Mouse (Mus musculus): ENCODE measurements at regions not wholly inside any gene's neighbourhood (a gene's known extent, or its start where the extent isn't known, plus 50 kb on each side); places are given as distances from the start of the nearest gene placed in this dataset.
A peak's percentile ranks its signal among the peaks of the same experiment; 100 is the strongest.

DNA sequence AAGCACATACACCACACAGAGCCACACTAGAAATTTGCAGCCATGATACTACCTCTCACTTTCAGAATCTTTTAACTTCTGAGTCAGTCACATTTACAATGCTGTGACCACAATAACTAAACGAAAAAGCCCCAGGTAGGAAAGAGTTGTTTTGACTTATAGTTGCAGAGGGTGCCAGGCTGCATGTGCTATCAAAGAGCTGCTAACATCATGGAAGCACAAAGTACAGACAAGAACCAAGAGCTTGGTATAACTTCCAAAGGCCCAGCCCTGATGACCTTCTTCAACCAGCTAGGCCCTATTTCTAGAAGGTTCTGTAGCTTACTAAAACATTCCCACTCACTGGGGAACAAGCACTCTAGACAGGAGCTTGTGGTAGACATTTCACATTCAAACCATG lies 314.1 kb upstream of the Plxna2 start:
- intact Hi-C loops (cut with DNase I) = no loop called here
- DNase-seq = no peak

DNA sequence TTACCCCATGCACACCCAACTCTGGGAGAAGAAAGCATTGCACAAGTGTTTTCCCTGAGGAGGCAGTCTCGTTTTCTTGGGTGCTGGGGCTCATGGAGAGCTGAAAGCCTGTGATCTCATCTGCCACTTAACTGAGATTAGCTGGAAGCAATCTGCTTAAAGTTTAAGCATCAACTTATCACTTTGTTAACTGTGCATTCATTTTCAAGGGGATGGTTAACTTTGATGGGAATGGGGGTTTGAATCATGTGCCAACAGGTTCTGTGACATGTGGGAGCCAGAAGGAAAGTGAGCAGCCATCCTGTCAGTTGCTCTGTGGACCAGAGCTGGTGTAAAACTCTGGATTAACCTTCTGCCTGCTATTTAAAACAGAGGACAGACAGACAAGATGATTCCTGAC lies 315.2 kb upstream of the Plxna2 start:
- H3K4me3 ChIP-seq = no peak overlapping the region
- H3K27ac ChIP-seq = no peak overlapping the region
- intact Hi-C loops (cut with DNase I) = no loop called here
- DNase-seq = no peak
- no peak for TF ChIP-seq CTCF (IDR thresholded peaks at IDR 0.05)

More for the DNA sequence above, 314.1 kb upstream of the Plxna2 start:
- no peak overlapping the region for H3K4me3 ChIP-seq
- no peak overlapping the region for H3K27ac ChIP-seq
- TF ChIP-seq CTCF (IDR thresholded peaks at IDR 0.05) = no peak

- no peak for DNase-seq
- TF ChIP-seq CTCF (IDR thresholded peaks at IDR 0.05) = no peak
- intact Hi-C loops (cut with DNase I) = no loop called here
- no peak overlapping the region for H3K4me3 ChIP-seq
- no peak overlapping the region for H3K27ac ChIP-seq
Observed at GRCm38 (mm10) chr1:194281941-194282340, 336.1 kb upstream of the Plxna2 start.

DNA sequence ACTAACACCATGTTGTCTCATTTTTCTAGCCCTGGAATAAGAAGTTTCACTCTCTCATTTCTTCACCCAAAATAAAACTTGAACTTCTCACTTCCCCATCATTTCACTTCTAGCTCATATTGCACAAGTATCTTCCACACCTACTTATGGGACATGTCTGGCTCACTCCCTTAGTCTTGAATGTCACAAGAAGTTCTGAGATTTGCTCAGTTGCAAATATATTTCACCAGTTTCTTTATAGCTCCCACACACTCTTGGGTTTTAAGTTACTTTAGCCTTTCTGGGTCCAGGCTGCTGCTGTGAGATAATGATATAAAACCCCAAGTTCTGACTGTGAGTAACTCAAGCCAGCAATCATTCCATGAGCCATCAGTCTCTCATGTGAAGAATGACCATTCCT lies 350.0 kb upstream of the Plxna2 start:
- TF ChIP-seq CTCF (IDR thresholded peaks at IDR 0.05) = no peak
- DNase-seq = no peak
- Histone ChIP-seq H3K4me3 (no peak overlapping the region), H3K27ac (no peak overlapping the region)
- intact Hi-C loops (cut with DNase I) = no loop called here

DNA sequence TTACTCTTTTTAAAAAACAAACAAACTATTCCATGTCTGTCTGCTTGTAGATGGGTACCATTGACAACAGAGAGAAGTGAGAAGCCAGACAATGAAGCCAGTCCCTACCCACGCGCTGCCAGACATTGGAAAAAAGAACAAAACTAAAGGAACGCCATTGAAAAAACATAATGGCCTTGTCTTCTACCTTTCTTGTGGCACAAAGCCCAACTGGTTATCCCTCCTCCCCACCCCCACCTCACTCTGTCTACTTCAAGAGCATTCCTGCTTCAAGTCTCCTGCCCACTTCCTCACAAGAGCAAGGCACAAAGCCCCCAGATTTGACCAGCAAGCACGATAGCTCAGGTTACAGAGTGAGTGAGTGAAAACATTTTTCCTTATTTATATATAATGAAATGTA lies 355.6 kb upstream of the Plxna2 start:
- Histone ChIP-seq H3K27ac (no peak overlapping the region), H3K4me3 (no peak overlapping the region)
- intact Hi-C loops (cut with DNase I) = no loop called here
- TF ChIP-seq CTCF (IDR thresholded peaks at IDR 0.05) = no peak
- no peak for DNase-seq

GRCm38 (mm10) chr1:194259957-194260356 lies 358.1 kb upstream of the Plxna2 start:
- intact Hi-C loops (cut with DNase I) = no loop called here
- DNase-seq = no peak
- TF ChIP-seq CTCF (IDR thresholded peaks at IDR 0.05) = no peak
- Histone ChIP-seq H3K4me3 (no peak overlapping the region), H3K27ac (no peak overlapping the region)

GRCm38 (mm10) chr1:194244776-194245366 lies 373.1 kb upstream of the Plxna2 start:
- intact Hi-C loops (cut with DNase I) = no loop called here
- Histone ChIP-seq H3K27ac (no peak overlapping the region), H3K4me3 (no peak overlapping the region)
- no peak for DNase-seq
- TF ChIP-seq CTCF (IDR thresholded peaks at IDR 0.05) = no peak

GRCm38 (mm10) chr1:194241111-194241510 lies 376.9 kb upstream of the Plxna2 start:
- TF ChIP-seq CTCF (IDR thresholded peaks at IDR 0.05) = no peak
- Histone ChIP-seq H3K4me3 (no peak overlapping the region), H3K27ac (no peak overlapping the region)
- intact Hi-C loops (cut with DNase I) = no loop called here
- DNase-seq = no peak

GRCm38 (mm10) chr1:194231206-194231605 lies 386.8 kb upstream of the Plxna2 start:
- DNase-seq = no peak
- H3K4me3 ChIP-seq = no peak overlapping the region
- H3K27ac ChIP-seq = no peak overlapping the region
- intact Hi-C loops (cut with DNase I) = no loop called here
- no peak for TF ChIP-seq CTCF (IDR thresholded peaks at IDR 0.05)

DNA sequence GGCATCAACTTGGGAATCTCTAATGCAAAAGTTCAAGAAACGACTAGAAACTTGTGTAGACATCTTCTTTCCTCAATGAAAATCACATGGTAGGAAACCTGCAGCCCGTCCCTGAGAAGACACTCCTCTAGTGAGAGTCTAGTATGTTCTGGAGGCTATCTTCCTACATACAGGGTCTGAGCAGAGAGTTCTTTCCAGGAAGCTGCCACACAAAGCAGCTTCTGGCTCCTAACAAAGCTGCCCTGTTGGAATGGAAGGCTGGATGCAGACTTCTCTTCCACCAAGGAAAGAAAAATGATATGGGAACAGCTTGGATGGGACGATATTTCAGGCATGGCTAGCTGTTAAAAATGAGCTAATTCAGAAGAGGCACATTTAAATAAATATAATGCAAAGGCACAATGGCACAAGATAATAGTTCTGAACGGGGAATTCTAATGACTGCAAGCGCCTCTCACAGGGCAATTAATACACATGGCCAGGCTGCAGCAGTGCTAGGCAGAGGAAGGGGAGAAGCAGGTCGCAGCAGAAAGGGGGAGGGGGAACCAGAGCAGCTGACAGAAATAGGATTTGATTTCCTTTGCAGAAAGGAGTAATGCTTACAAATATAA lies 391.4 kb upstream of the Plxna2 start:
- no peak for DNase-seq
- Histone ChIP-seq H3K4me3 (no peak overlapping the region), H3K27ac (no peak overlapping the region)
- TF ChIP-seq CTCF (IDR thresholded peaks at IDR 0.05) = no peak
- intact Hi-C loops (cut with DNase I) = loop anchor here (10.0 kb wide), 1 partner anchor 652 kb away; no protein-coding TSS in a partner anchor

- no peak for TF ChIP-seq CTCF (IDR thresholded peaks at IDR 0.05)
- H3K27ac ChIP-seq = no peak overlapping the region
- DNase-seq = no peak
- intact Hi-C loops (cut with DNase I) = loop anchor here (10.0 kb wide), 1 partner anchor 651 kb away; no protein-coding TSS in a partner anchor
- H3K4me3 ChIP-seq = no peak overlapping the region
Observed at GRCm38 (mm10) chr1:194225786-194226185, 392.2 kb upstream of the Plxna2 start.

GRCm38 (mm10) chr1:194224046-194224445 lies 394.0 kb upstream of the Plxna2 start:
- Histone ChIP-seq H3K4me3 (no peak overlapping the region), H3K27ac (no peak overlapping the region)
- TF ChIP-seq CTCF (IDR thresholded peaks at IDR 0.05) = no peak
- no peak for DNase-seq
- intact Hi-C loops (cut with DNase I) = loop anchor here (5.0 to 10.0 kb wide), 2 partner anchors 649 to 837 kb away; no protein-coding TSS in a partner anchor

DNA sequence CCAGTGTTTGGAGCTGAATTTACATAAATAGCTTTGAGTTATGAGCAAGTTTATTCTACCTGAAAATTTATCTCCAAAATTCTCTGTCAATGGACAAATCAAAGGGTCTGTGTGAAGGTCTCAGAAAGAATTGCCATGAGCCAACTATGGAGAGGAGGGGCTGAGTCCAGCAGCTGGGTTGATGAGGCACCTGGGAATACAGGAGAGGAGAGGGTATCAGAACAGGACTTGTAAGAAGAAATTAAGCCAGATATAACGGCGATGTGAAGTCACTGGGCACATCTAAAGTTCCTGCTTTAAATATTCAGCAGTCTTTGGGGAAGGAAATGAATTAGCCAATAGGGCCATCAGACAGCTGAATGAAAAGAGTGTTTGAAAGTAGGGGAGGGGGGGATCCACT lies 394.4 kb upstream of the Plxna2 start:
- no peak overlapping the region for H3K4me3 ChIP-seq
- intact Hi-C loops (cut with DNase I) = loop anchor here (5.0 to 10.0 kb wide), 2 partner anchors 649 to 836 kb away; no protein-coding TSS in a partner anchor
- no peak overlapping the region for H3K27ac ChIP-seq
- no peak for DNase-seq
- no peak for TF ChIP-seq CTCF (IDR thresholded peaks at IDR 0.05)

- peak; percentile 72 for DNase-seq
- peak; percentile 95 for TF ChIP-seq CTCF (IDR thresholded peaks at IDR 0.05)
- H3K4me3 ChIP-seq = no peak overlapping the region
- intact Hi-C loops (cut with DNase I) = loop anchor here (5.0 to 10.0 kb wide), 2 partner anchors 648 to 836 kb away; no protein-coding TSS in a partner anchor
- no peak overlapping the region for H3K27ac ChIP-seq
Observed at GRCm38 (mm10) chr1:194223015-194223414, 395.0 kb upstream of the Plxna2 start.

Measured in gastrocnemius, adult 2 months (tissue).